Mouse (Mus musculus): Measurements from ENCODE around the gene Atg13. TPM values are rescaled to one million over a fixed set of nuclear protein-coding genes. Genes with fewer than 3 reads are reported as not detected.

The Atg13 gene
- polyA plus RNA-seq, 1 experiment from 2014 or later, result 27.8 TPM

GRCm38 (mm10) chr2:91659657-91660056 is 50.7 kb downstream of the Atg13 start:
- Histone ChIP-seq H3K4me2 (replicated peaks; ENCODE audit: low read depth, low read length) (no peak overlapping the region), H3K27ac (ENCODE audit: low read length) (no peak overlapping the region), H3K9ac (replicated peaks; ENCODE audit: low read depth, low read length) (no peak overlapping the region), H3K4me1 (ENCODE audit: control insufficient read depth, insufficient read depth, low read length) (no peaks in the 10 kb centered on the region), H3K27me3 (ENCODE audit: control insufficient read depth, insufficient read depth, low read length) (no peaks in the 10 kb centered on the region), H3K4me3 (ENCODE audit: low read depth, low read length) (no peak overlapping the region), H3K9me3 (ENCODE audit: control insufficient read depth, low read depth, low read length) (no peaks in the 10 kb centered on the region), H3K36me3 (ENCODE audit: control insufficient read depth, insufficient read depth, low read length) (peaks cover 74% of the 10 kb centered on the region)
- no peak for ATAC-seq (ENCODE audit: insufficient number of reproducible peaks, insufficient read depth, low FRiP score, low read depth)
- WGBS, result 94% methylated on average over 8 of the region's 8 CpGs

- ATAC-seq (ENCODE audit: insufficient number of reproducible peaks, insufficient read depth, low FRiP score, low read depth), result 0 out of 2 replicates have a peak, but pooled peaks have one; percentile 33
- WGBS, result 55% methylated on average over 8 of the region's 8 CpGs
- peaks cover 64% of the 10 kb centered on the region for H3K36me3 ChIP-seq (ENCODE audit: control insufficient read depth, insufficient read depth, low read length)
- no peak overlapping the region for H3K4me3 ChIP-seq (ENCODE audit: low read depth, low read length)
- no peak overlapping the region for H3K4me2 ChIP-seq (replicated peaks; ENCODE audit: low read depth, low read length)
- no peaks in the 10 kb centered on the region for H3K9me3 ChIP-seq (ENCODE audit: control insufficient read depth, low read depth, low read length)
- H3K4me1 ChIP-seq (ENCODE audit: control insufficient read depth, insufficient read depth, low read length), result peaks cover 4% of the 10 kb centered on the region; the same call in 1 of the 2 replicates
- H3K27me3 ChIP-seq (ENCODE audit: control insufficient read depth, insufficient read depth, low read length), result no peaks in the 10 kb centered on the region
- no peak overlapping the region for H3K9ac ChIP-seq (replicated peaks; ENCODE audit: low read depth, low read length)
- no peak overlapping the region for H3K27ac ChIP-seq (ENCODE audit: low read length)
Measured at GRCm38 (mm10) chr2:91656774-91657173, 53.6 kb downstream of the Atg13 start.

GRCm38 (mm10) chr2:91655827-91656226 is 54.5 kb downstream of the Atg13 start:
- no peak overlapping the region for H3K9ac ChIP-seq (replicated peaks; ENCODE audit: low read depth, low read length)
- H3K27me3 ChIP-seq (ENCODE audit: control insufficient read depth, insufficient read depth, low read length), result no peaks in the 10 kb centered on the region
- ATAC-seq (ENCODE audit: insufficient number of reproducible peaks, insufficient read depth, low FRiP score, low read depth), result no peak
- H3K36me3 ChIP-seq (ENCODE audit: control insufficient read depth, insufficient read depth, low read length), result peaks cover 58% of the 10 kb centered on the region
- H3K4me1 ChIP-seq (ENCODE audit: control insufficient read depth, insufficient read depth, low read length), result peaks cover 9% of the 10 kb centered on the region; the same call in 1 of the 2 replicates
- WGBS, result 58% methylated on average over 6 of the region's 6 CpGs
- no peaks in the 10 kb centered on the region for H3K9me3 ChIP-seq (ENCODE audit: control insufficient read depth, low read depth, low read length)
- H3K27ac ChIP-seq (ENCODE audit: low read length), result no peak overlapping the region
- H3K4me2 ChIP-seq (replicated peaks; ENCODE audit: low read depth, low read length), result no peak overlapping the region
- H3K4me3 ChIP-seq (ENCODE audit: low read depth, low read length), result no peak overlapping the region

GRCm38 (mm10) chr2:91655388-91655787 is 55.0 kb downstream of the Atg13 start:
- H3K4me3 ChIP-seq (ENCODE audit: low read depth, low read length), result no peak overlapping the region
- WGBS, result 87% methylated on average over 5 of the region's 5 CpGs
- peaks cover 10% of the 10 kb centered on the region; the same call in 1 of the 2 replicates for H3K4me1 ChIP-seq (ENCODE audit: control insufficient read depth, insufficient read depth, low read length)
- no peaks in the 10 kb centered on the region for H3K27me3 ChIP-seq (ENCODE audit: control insufficient read depth, insufficient read depth, low read length)
- H3K4me2 ChIP-seq (replicated peaks; ENCODE audit: low read depth, low read length), result no peak overlapping the region
- no peak for ATAC-seq (ENCODE audit: insufficient number of reproducible peaks, insufficient read depth, low FRiP score, low read depth)
- no peak overlapping the region for H3K27ac ChIP-seq (ENCODE audit: low read length)
- peaks cover 57% of the 10 kb centered on the region for H3K36me3 ChIP-seq (ENCODE audit: control insufficient read depth, insufficient read depth, low read length)
- H3K9me3 ChIP-seq (ENCODE audit: control insufficient read depth, low read depth, low read length), result no peaks in the 10 kb centered on the region
- H3K9ac ChIP-seq (replicated peaks; ENCODE audit: low read depth, low read length), result no peak overlapping the region

GRCm38 (mm10) chr2:91652863-91653262 is 57.5 kb downstream of the Atg13 start:
- H3K4me2 ChIP-seq (replicated peaks; ENCODE audit: low read depth, low read length), result no peak overlapping the region
- H3K4me1 ChIP-seq (ENCODE audit: control insufficient read depth, insufficient read depth, low read length), result peaks cover 14% of the 10 kb centered on the region; the same call in 1 of the 2 replicates
- ATAC-seq (ENCODE audit: insufficient number of reproducible peaks, insufficient read depth, low FRiP score, low read depth), result no peak
- no peaks in the 10 kb centered on the region for H3K27me3 ChIP-seq (ENCODE audit: control insufficient read depth, insufficient read depth, low read length)
- peaks cover 43% of the 10 kb centered on the region for H3K36me3 ChIP-seq (ENCODE audit: control insufficient read depth, insufficient read depth, low read length)
- WGBS, result 52% methylated on average over 6 of the region's 6 CpGs
- H3K4me3 ChIP-seq (ENCODE audit: low read depth, low read length), result no peak overlapping the region
- no peaks in the 10 kb centered on the region for H3K9me3 ChIP-seq (ENCODE audit: control insufficient read depth, low read depth, low read length)
- no peak overlapping the region for H3K9ac ChIP-seq (replicated peaks; ENCODE audit: low read depth, low read length)
- H3K27ac ChIP-seq (ENCODE audit: low read length), result no peak overlapping the region

GRCm38 (mm10) chr2:91651458-91652258 is 58.7 kb downstream of the Atg13 start:
- H3K4me2 ChIP-seq (replicated peaks; ENCODE audit: low read depth, low read length), result no peak overlapping the region
- peaks cover 45% of the 10 kb centered on the region for H3K36me3 ChIP-seq (ENCODE audit: control insufficient read depth, insufficient read depth, low read length)
- peaks cover 14% of the 10 kb centered on the region; the same call in 1 of the 2 replicates for H3K4me1 ChIP-seq (ENCODE audit: control insufficient read depth, insufficient read depth, low read length)
- H3K4me3 ChIP-seq (ENCODE audit: low read depth, low read length), result no peak overlapping the region
- H3K9me3 ChIP-seq (ENCODE audit: control insufficient read depth, low read depth, low read length), result no peaks in the 10 kb centered on the region
- H3K27me3 ChIP-seq (ENCODE audit: control insufficient read depth, insufficient read depth, low read length), result no peaks in the 10 kb centered on the region
- 84% methylated on average over 14 of the region's 14 CpGs for WGBS
- no peak for ATAC-seq (ENCODE audit: insufficient number of reproducible peaks, insufficient read depth, low FRiP score, low read depth)
- H3K27ac ChIP-seq (ENCODE audit: low read length), result no peak overlapping the region
- no peak overlapping the region for H3K9ac ChIP-seq (replicated peaks; ENCODE audit: low read depth, low read length)

- Histone ChIP-seq H3K36me3 (ENCODE audit: control insufficient read depth, insufficient read depth, low read length) (peaks cover 45% of the 10 kb centered on the region), H3K9me3 (ENCODE audit: control insufficient read depth, low read depth, low read length) (no peaks in the 10 kb centered on the region), H3K27ac (ENCODE audit: low read length) (peak overlapping the region; percentile 84), H3K27me3 (ENCODE audit: control insufficient read depth, insufficient read depth, low read length) (no peaks in the 10 kb centered on the region), H3K4me1 (ENCODE audit: control insufficient read depth, insufficient read depth, low read length) (peaks cover 14% of the 10 kb centered on the region; the same call in 1 of the 2 replicates), H3K4me2 (replicated peaks; ENCODE audit: low read depth, low read length) (peak overlapping the region; percentile 88), H3K9ac (replicated peaks; ENCODE audit: low read depth, low read length) (peak overlapping the region; percentile 74), H3K4me3 (ENCODE audit: low read depth, low read length) (peak overlapping the region; percentile 88)
- WGBS, result 14% methylated on average over 16 of the region's 16 CpGs
- ATAC-seq (ENCODE audit: insufficient number of reproducible peaks, insufficient read depth, low FRiP score, low read depth), result peak; percentile 62
Measured at GRCm38 (mm10) chr2:91650360-91650995, 59.9 kb downstream of the Atg13 start.

GRCm38 (mm10) chr2:91649553-91650359 is 60.6 kb downstream of the Atg13 start, which contains the start of the genes Zfp408 and Arhgap1:
TSS of gene Zfp408 (minus strand) at chr2:91649791.
TSS of gene Arhgap1 (plus strand) at chr2:91649860.
- H3K36me3 ChIP-seq (ENCODE audit: control insufficient read depth, insufficient read depth, low read length), result peaks cover 45% of the 10 kb centered on the region
- H3K4me2 ChIP-seq (replicated peaks; ENCODE audit: low read depth, low read length), result peak within 1 kb of the TSS; percentile 88
- no peaks in the 10 kb centered on the region for H3K27me3 ChIP-seq (ENCODE audit: control insufficient read depth, insufficient read depth, low read length)
- H3K4me1 ChIP-seq (ENCODE audit: control insufficient read depth, insufficient read depth, low read length), result peaks cover 14% of the 10 kb centered on the region; the same call in 1 of the 2 replicates
- no peaks in the 10 kb centered on the region for H3K9me3 ChIP-seq (ENCODE audit: control insufficient read depth, low read depth, low read length)
- under 1% methylated on average over 44 of the region's 44 CpGs for WGBS
- H3K27ac ChIP-seq (ENCODE audit: low read length), result peak within 1 kb of the TSS; percentile 86
- peak; percentile 95 for ATAC-seq (ENCODE audit: insufficient number of reproducible peaks, insufficient read depth, low FRiP score, low read depth)
- H3K9ac ChIP-seq (replicated peaks; ENCODE audit: low read depth, low read length), result peak within 1 kb of the TSS; percentile 85
- H3K4me3 ChIP-seq (ENCODE audit: low read depth, low read length), result peak within 1 kb of the TSS; percentile 88
